Mouse (Mus musculus): ENCODE measurements around the gene Pus7. TPM values are rescaled to one million over a fixed set of nuclear protein-coding genes. Genes with fewer than 3 reads are reported as not detected.

The Pus7 gene
- 18.5 and 21.2 TPM in 2 replicates for polyA plus RNA-seq (2012; rRNA removed)

- DNase-seq (ENCODE audit: extremely low spot score in 1 of 2, low spot score in 1 of 2), result peak; percentile 44 to 81
Measured at GRCm38 (mm10) chr5:23782931-23783877, at the start of gene Pus7. Gene Pus7, minus strand, starts transcription at chr5:23783711.

DNA sequence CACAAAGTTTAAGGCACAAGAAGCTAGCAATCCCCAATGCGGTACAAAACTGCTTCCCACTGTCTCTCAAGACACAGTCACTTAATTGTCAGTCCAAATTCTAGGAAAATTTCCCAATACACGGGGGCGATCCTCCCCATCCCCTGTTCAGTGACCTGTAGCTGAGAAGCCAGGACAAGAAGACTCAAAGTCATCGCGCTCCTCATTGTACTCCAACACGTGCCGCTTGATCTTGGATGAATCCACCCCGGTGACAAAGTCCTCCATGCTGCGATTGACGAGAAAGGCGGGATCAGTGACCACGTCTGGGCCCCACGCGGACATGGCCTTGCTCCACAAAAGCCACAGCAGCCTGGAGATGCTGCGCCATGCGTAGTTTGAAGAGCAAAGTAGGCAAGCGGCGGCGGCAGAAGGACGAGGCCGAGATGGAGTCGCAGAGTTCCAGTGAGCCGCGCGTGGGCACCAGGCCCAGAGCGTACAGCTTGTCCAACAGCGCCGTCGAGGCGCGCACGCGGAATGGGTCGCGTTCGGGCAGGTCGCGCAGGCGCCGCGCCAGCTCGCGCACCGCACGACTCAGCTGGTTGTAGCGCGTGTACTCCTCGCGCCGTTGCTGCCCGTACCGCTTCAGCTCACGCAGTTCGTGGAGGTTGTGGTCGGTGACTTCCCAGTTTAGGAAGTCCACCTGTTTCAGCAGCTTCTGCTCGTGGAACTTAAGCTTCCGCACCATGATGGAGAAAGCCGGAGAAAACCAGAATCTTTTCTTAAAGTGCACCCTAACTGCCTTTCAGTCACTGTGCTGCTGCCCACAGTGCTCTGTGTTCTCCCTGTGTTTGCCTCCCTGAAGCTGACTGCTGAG, 47.6 kb upstream of the Pus7 start:
- no peak for DNase-seq (ENCODE audit: extremely low spot score in 1 of 2, low spot score in 1 of 2)

- peak in 1 of 2 experiments; percentile 62 for DNase-seq (ENCODE audit: extremely low spot score in 1 of 2, low spot score in 1 of 2)
Measured at GRCm38 (mm10) chr5:23826321-23827004, 43.0 kb upstream of the Pus7 start.

GRCm38 (mm10) chr5:23824171-23824733, 40.7 kb upstream of the Pus7 start:
- DNase-seq (ENCODE audit: extremely low spot score in 1 of 2, low spot score in 1 of 2), result no peak

GRCm38 (mm10) chr5:23822306-23822705, 38.8 kb upstream of the Pus7 start:
- DNase-seq (ENCODE audit: extremely low spot score in 1 of 2, low spot score in 1 of 2), result no peak

DNA sequence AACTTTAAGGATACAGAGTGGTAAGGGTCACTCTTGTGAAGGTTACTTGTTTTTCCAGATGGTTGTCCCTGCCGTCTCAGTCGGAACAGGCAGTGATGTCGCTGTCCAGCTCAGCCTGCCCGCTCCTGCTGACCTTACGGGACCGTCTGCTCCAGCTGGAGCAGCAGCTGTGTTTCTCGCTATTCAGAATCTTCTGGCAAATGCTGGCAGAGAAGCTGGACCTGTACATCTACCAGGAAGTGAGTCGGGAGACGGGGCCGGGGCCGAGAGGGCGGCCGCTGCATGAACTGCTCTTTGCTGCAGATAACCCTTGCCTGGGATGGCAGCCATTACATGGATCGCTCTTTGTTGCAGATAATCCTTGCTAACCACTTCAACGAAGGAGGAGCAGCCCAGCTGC, 33.2 kb upstream of the Pus7 start:
- DNase-seq (ENCODE audit: extremely low spot score in 1 of 2, low spot score in 1 of 2), result no peak

DNA sequence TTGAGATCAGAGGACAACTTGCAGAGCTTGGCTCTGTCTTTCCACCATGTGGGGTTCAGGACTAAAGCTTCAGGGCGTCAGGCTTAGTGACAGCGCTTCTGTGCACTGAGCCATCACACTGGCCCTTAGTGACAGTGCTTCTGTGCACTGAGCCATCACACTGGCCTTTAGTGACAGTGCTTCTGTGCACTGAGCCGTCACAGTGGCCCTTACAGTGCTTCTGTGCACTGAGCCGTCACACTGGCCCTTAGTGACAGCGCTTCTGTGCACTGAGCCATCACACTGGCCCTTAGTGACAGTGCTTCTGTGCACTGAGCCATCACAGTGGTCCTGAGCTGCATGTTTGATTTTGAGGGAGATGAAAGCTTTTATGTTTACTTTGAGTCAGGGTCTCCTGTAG, 31.3 kb upstream of the Pus7 start:
- DNase-seq (ENCODE audit: extremely low spot score in 1 of 2, low spot score in 1 of 2), result no peak

GRCm38 (mm10) chr5:23792726-23793125, 9.2 kb upstream of the Pus7 start:
- no peak for DNase-seq (ENCODE audit: extremely low spot score in 1 of 2, low spot score in 1 of 2)

DNA sequence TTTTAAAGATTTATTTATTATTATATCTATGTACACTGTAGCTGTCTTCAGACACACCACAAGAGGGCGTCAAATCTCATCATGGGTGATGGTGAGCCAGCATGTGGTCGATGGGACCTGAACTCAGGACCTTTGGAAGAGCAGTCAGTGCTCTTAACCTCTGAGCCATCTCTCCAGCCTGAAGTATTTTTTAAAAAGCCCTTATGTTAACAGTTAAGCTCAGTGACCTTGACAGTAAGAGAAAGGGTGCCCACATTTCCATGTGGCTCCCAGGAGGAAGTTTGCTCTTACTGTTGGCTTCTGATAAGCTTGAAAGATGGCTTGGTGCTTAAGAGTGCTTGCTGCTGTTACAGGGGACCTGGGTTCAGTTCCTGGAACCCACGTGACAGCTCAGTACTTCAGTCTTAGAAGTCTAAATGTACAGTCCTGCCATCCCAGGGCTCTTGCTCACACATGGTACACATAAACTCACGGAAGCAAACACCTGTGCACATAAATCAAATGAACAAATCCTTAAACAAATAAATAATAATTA, 5.6 kb upstream of the Pus7 start:
- no peak for DNase-seq (ENCODE audit: extremely low spot score in 1 of 2, low spot score in 1 of 2)

DNA sequence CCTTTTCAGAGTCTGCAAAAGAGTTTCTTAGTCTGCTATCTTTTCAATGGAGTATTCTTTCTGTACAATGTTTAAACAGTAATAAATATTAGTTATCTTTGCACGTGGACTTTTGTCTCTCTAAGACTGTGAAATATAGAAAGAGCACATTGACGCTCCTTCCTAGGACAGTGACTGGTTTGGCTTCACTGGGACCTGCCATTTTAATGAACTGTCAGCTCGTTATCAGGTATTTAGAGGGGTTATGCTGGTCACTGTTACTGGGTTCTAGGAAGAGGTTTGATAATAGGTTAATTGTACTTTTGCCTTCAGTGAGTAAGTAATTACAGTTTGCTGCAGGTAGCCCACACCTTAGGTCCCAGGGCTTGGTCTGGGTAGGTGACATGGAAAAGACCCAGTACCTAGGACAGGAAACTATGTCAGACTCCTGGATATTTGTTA, 4.9 kb upstream of the Pus7 start:
- no peak for DNase-seq (ENCODE audit: extremely low spot score in 1 of 2, low spot score in 1 of 2)

DNA sequence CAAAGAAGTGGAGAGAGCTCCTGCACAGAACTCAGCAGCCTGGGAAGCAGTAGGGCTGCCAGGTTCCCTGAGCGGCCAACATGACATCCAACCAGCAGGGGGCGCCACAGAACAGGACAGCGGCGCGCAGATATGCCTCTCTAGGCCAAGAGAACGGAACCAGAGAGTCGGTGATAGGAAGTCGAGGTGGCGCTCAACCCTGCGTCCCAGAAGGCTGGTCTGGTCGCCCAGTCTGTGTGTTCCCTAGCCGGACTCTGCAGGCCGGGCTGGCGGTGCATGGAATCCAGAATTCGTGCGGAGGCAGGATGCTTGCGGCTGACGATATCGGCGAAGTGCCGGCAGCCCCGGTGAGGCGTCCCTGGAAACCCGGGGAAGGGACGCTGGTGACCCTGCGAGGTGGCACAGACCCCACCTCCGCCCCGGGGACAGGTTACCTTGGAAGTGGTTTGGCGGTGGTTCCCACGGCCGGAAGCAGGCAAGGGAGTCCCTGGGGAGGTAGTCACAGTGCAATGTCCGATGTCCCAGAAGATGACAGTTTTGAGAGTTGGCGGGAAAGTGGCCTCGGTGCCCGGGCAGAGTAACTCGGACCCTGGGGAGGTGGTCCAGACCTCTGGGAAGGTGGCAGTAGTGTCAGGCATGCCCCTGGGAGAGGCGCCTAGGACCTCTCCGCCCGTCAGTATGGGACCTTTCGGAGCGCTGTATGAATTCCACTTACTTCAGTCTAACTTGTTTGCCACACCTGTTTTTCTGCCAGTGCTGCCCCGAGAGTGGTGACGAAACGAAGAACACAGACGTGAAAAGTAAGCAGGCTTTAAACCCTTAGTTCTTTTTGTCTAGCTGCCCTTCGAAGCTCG, 4.3 kb upstream of the Pus7 start, which contains the start of gene Rint1:
Gene Rint1, plus strand, starts transcription at position 176 of the 854 bp plus-strand sequence.
- peak; percentile 84 to 99 for DNase-seq (ENCODE audit: extremely low spot score in 1 of 2, low spot score in 1 of 2)

GRCm38 (mm10) chr5:23782051-23782810, 1.3 kb downstream of the Pus7 start:
- DNase-seq (ENCODE audit: extremely low spot score in 1 of 2, low spot score in 1 of 2), result no peak

DNA sequence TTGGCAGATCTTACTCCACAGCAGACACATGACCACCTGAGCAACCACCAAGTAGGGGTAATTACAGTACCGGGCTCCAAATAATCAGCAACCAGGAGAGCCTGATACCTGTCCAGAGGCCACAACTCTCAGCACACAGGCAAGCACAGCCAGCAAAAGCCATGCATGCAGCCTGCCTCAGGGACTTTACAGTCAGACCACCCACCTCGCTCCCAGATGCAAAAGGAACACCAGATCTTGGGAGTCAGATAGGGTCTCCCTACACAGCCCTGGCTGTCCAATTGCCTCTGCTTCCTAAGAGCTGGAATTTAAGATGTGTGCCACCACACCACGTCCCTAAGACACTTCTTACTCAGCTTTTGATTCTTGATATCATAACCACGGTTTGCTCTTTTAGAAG, 2.3 kb downstream of the Pus7 start:
- DNase-seq (ENCODE audit: extremely low spot score in 1 of 2, low spot score in 1 of 2), result no peak

DNA sequence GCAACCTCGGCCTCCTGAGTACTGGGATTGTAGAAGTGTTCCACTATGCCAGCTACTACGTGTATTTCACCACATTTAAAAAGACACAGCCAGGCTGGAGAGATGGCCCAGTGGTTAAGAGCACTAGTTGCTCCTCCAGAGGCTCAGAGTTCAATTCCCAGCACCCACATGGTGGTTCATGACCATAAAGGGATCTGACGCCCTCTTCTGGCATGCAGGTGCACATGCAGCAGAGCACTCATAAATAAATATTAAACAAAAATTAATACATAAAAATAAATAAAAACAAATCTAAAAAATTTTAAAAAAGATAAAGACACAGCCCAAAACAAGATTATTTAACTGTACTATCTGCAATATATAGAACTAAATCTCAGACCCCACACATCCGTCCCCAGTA, 3.0 kb downstream of the Pus7 start:
- no peak for DNase-seq (ENCODE audit: extremely low spot score in 1 of 2, low spot score in 1 of 2)

- no peak for DNase-seq (ENCODE audit: extremely low spot score in 1 of 2, low spot score in 1 of 2)
Measured at GRCm38 (mm10) chr5:23774186-23774585, 9.3 kb downstream of the Pus7 start.

DNA sequence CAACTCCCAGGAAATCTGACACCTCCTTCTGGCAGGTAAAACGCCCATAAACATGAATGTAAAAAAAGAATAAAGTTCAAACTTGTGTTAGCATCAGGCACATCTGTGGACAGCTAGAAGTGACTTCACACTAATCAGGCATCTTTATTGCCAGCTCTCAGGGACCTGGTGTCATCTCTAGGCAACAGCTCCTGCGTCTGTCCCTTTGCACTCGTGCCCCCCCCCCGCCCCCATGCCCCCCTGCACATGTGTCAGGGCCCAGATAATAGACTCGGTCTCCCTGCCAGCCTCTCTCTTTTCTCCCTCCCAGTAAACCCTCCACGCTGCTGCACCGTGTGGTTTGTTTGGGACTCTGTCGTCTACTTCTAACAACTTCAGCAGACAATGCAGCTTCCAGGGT, 12.4 kb downstream of the Pus7 start:
- no peak for DNase-seq (ENCODE audit: extremely low spot score in 1 of 2, low spot score in 1 of 2)

DNA sequence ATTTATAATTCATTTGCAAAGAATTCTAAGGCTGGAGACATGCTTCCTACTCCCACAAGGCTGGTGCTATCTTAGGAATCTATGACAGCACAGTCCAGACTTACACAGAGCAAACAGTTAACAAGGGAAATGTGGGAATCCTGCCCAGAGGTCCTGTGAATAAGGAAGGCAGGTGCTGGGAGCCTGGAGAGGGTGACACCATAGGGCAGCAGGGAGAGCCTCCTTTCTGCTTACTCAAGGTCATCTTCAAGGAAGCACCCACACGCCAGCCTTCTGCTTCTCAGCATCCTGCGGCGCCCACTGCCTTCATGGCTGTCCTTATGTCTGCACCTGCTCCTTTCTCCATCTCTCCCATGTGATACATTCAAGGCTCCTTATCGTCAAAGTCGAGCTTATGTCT, 19.0 kb downstream of the Pus7 start:
- DNase-seq (ENCODE audit: extremely low spot score in 1 of 2, low spot score in 1 of 2), result peak; percentile 28 to 63

GRCm38 (mm10) chr5:23762531-23762930, 21.0 kb downstream of the Pus7 start:
- DNase-seq (ENCODE audit: extremely low spot score in 1 of 2, low spot score in 1 of 2), result peak in 1 of 2 experiments; percentile 42
